Mouse (Mus musculus): Measurements from ENCODE around the gene Acpp. TPM values are rescaled to one million over a fixed set of nuclear protein-coding genes. Genes with fewer than 3 reads are reported as not detected.

The Acpp gene
- polyA plus RNA-seq, 1 experiment from 2014 or later = 0.64 TPM

- no peaks in the 10 kb centered on the region for H3K36me3 ChIP-seq
- H3K4me2 ChIP-seq = no peak overlapping the region
- H3K27ac ChIP-seq = no peak overlapping the region
- H3K27me3 ChIP-seq = no peaks in the 10 kb centered on the region
- ATAC-seq (ENCODE audit: borderline replicate concordance, extremely low read depth, low FRiP score, low TSS enrichment) = no peak
- no peak overlapping the region for H3K9ac ChIP-seq
- H3K4me1 ChIP-seq = no peaks in the 10 kb centered on the region
- H3K9me3 ChIP-seq = no peaks in the 10 kb centered on the region
- H3K4me3 ChIP-seq = no peak overlapping the region
- WGBS = 59% methylated on average over 3 of the region's 3 CpGs
Observed at GRCm38 (mm10) chr9:104297041-104297440, 40.5 kb downstream of the Acpp start.

DNA sequence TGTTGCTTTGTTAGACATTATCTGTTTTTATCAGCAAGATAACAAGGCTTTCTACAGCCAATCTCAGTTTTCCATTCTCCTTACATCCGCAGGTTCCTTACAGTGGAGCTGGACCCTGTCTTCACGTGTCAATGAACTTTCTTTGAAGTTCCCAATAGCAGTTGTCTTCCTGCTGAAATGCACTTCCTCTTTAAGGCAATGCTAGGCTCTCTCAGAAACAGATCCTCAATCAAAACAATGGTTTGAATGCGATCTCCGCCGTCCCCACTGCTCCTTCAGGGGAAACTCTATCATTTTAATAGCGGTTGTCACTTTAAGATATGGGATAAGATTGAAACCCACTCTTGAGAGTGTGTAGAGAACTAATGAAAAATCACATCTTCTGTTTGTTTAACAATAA lies 52.6 kb downstream of the Acpp start:
- Histone ChIP-seq H3K27me3 (no peaks in the 10 kb centered on the region), H3K9me3 (no peaks in the 10 kb centered on the region), H3K4me3 (no peak overlapping the region), H3K27ac (no peak overlapping the region), H3K4me2 (no peak overlapping the region), H3K36me3 (no peaks in the 10 kb centered on the region), H3K9ac (no peak overlapping the region), H3K4me1 (no peaks in the 10 kb centered on the region)
- WGBS = 37% methylated on average over 6 of the region's 6 CpGs
- ATAC-seq (ENCODE audit: borderline replicate concordance, extremely low read depth, low FRiP score, low TSS enrichment) = no peak

GRCm38 (mm10) chr9:104282536-104282935 lies 55.0 kb downstream of the Acpp start:
- Histone ChIP-seq H3K4me1 (no peaks in the 10 kb centered on the region), H3K4me2 (no peak overlapping the region), H3K27ac (no peak overlapping the region), H3K9ac (no peak overlapping the region), H3K9me3 (no peaks in the 10 kb centered on the region), H3K36me3 (no peaks in the 10 kb centered on the region), H3K4me3 (no peak overlapping the region), H3K27me3 (no peaks in the 10 kb centered on the region)
- ATAC-seq (ENCODE audit: borderline replicate concordance, extremely low read depth, low FRiP score, low TSS enrichment) = no peak
- 38% methylated on average over 8 of the region's 8 CpGs for WGBS

- H3K36me3 ChIP-seq = no peaks in the 10 kb centered on the region
- WGBS = 68% methylated on average over 5 of the region's 5 CpGs
- H3K4me2 ChIP-seq = no peak overlapping the region
- H3K4me3 ChIP-seq = no peak overlapping the region
- H3K9ac ChIP-seq = no peak overlapping the region
- ATAC-seq (ENCODE audit: borderline replicate concordance, extremely low read depth, low FRiP score, low TSS enrichment) = no peak
- H3K27ac ChIP-seq = no peak overlapping the region
- H3K9me3 ChIP-seq = no peaks in the 10 kb centered on the region
- H3K27me3 ChIP-seq = no peaks in the 10 kb centered on the region
- H3K4me1 ChIP-seq = no peaks in the 10 kb centered on the region
Observed at GRCm38 (mm10) chr9:104281737-104282136, 55.8 kb downstream of the Acpp start.

GRCm38 (mm10) chr9:104280725-104281495 lies 56.6 kb downstream of the Acpp start:
- ATAC-seq (ENCODE audit: borderline replicate concordance, extremely low read depth, low FRiP score, low TSS enrichment) = no peak
- Histone ChIP-seq H3K9ac (no peak overlapping the region), H3K27ac (no peak overlapping the region)

GRCm38 (mm10) chr9:104277528-104278162 lies 59.9 kb downstream of the Acpp start:
- Histone ChIP-seq H3K4me2 (no peak overlapping the region; the same call in 1 of the 2 replicates), H3K4me1 (no peaks in the 10 kb centered on the region), H3K9me3 (no peaks in the 10 kb centered on the region), H3K27ac (no peak overlapping the region), H3K9ac (no peak overlapping the region), H3K36me3 (no peaks in the 10 kb centered on the region), H3K4me3 (no peak overlapping the region), H3K27me3 (0 out of 2 replicates have a peak, but pooled peaks cover 4% of the 10 kb centered on the region)
- no peak for ATAC-seq (ENCODE audit: borderline replicate concordance, extremely low read depth, low FRiP score, low TSS enrichment)
- WGBS = 21% methylated on average over 18 of the region's 18 CpGs

More at GRCm38 (mm10) chr9:104280725-104281495, 56.6 kb downstream of the Acpp start:
- H3K4me1 ChIP-seq = no peaks in the 10 kb centered on the region
- 73% methylated on average over 8 of the region's 8 CpGs for WGBS
- H3K36me3 ChIP-seq = no peaks in the 10 kb centered on the region
- H3K27me3 ChIP-seq = 0 out of 2 replicates have a peak, but pooled peaks cover under 1% of the 10 kb centered on the region
- no peak overlapping the region for H3K4me3 ChIP-seq
- no peaks in the 10 kb centered on the region for H3K9me3 ChIP-seq
- no peak overlapping the region for H3K4me2 ChIP-seq

DNA sequence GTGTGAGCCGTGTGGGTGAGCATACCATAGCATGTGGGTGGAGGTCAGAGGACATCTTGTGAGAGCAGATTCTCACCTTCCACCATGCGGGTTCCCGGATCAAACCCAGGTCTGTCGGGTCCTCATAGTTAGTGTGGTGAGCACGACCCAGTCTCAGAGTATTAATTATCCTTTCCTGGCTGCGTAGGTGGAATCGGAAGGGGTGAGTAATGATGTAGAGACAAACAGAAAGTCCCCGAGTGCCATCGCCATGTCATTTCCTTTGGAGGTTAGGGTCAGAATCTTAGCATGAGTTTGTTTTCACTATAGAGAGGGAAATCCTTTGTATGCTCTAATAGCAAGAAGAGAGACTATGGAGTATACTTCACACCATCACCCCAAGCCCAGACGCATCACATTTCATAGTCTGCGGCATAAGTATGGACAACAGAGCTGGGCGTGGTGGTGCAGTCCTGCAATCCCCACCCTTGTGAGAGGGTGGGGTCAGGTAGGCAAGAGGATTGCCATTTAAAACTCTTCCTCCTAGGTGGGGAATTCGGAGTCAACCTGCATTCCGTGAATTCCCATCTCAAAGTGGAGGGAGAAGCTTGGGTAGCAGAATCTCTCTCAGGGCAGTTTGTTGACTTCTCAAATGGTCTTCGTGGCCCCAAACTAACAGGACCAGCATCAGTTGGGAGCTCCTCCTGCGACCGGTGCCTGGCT lies 62.3 kb downstream of the Acpp start:
- H3K27me3 ChIP-seq = 0 out of 2 replicates have a peak, but pooled peaks cover 4% of the 10 kb centered on the region
- no peak for ATAC-seq (ENCODE audit: borderline replicate concordance, extremely low read depth, low FRiP score, low TSS enrichment)
- no peaks in the 10 kb centered on the region for H3K36me3 ChIP-seq
- H3K4me1 ChIP-seq = no peaks in the 10 kb centered on the region
- no peak overlapping the region for H3K4me2 ChIP-seq
- 63% methylated on average over 17 of the region's 17 CpGs for WGBS
- no peaks in the 10 kb centered on the region for H3K9me3 ChIP-seq
- no peak overlapping the region for H3K9ac ChIP-seq
- no peak overlapping the region for H3K4me3 ChIP-seq
- no peak overlapping the region for H3K27ac ChIP-seq

DNA sequence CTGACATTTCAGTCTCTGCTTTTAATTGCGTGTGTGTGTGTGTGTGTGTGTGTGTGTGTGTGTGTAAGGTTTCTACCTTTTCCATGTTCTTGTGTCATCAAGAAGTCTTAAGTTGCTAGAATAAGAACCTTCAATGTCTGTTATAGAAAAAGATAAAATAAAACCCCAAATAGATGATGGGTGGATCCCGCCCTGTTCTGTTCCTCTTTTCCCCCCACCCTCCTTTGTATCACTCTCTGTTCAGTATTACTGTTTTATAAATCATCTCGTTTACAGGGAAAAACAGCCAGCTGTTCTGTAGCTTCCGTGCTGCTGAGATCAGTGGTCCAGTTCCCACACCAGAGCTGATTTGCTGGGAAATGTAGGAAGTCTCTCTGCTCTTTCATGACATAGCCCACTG lies 65.5 kb downstream of the Acpp start:
- Histone ChIP-seq H3K9ac (no peak overlapping the region), H3K27ac (no peak overlapping the region), H3K4me1 (no peaks in the 10 kb centered on the region), H3K9me3 (no peaks in the 10 kb centered on the region), H3K4me2 (no peak overlapping the region), H3K4me3 (no peak overlapping the region), H3K36me3 (no peaks in the 10 kb centered on the region), H3K27me3 (0 out of 2 replicates have a peak, but pooled peaks cover 4% of the 10 kb centered on the region)
- no peak for ATAC-seq (ENCODE audit: borderline replicate concordance, extremely low read depth, low FRiP score, low TSS enrichment)
- 61% methylated on average over 4 of the region's 4 CpGs for WGBS

- 62% methylated on average over 4 of the region's 4 CpGs for WGBS
- Histone ChIP-seq H3K4me2 (no peak overlapping the region), H3K9me3 (no peaks in the 10 kb centered on the region), H3K36me3 (no peaks in the 10 kb centered on the region), H3K27me3 (0 out of 2 replicates have a peak, but pooled peaks cover 4% of the 10 kb centered on the region), H3K4me3 (no peak overlapping the region), H3K27ac (no peak overlapping the region), H3K4me1 (no peaks in the 10 kb centered on the region), H3K9ac (no peak overlapping the region)
- no peak for ATAC-seq (ENCODE audit: borderline replicate concordance, extremely low read depth, low FRiP score, low TSS enrichment)
Observed at GRCm38 (mm10) chr9:104271642-104272041, 65.9 kb downstream of the Acpp start.

GRCm38 (mm10) chr9:104269944-104270343 lies 67.6 kb downstream of the Acpp start:
- H3K27me3 ChIP-seq = no peaks in the 10 kb centered on the region
- H3K4me3 ChIP-seq = no peak overlapping the region
- H3K9ac ChIP-seq = no peak overlapping the region
- no peaks in the 10 kb centered on the region for H3K4me1 ChIP-seq
- H3K4me2 ChIP-seq = no peak overlapping the region
- no peaks in the 10 kb centered on the region for H3K36me3 ChIP-seq
- H3K9me3 ChIP-seq = no peaks in the 10 kb centered on the region
- WGBS = 78% methylated on average over 3 of the region's 3 CpGs
- no peak for ATAC-seq (ENCODE audit: borderline replicate concordance, extremely low read depth, low FRiP score, low TSS enrichment)
- no peak overlapping the region for H3K27ac ChIP-seq

DNA sequence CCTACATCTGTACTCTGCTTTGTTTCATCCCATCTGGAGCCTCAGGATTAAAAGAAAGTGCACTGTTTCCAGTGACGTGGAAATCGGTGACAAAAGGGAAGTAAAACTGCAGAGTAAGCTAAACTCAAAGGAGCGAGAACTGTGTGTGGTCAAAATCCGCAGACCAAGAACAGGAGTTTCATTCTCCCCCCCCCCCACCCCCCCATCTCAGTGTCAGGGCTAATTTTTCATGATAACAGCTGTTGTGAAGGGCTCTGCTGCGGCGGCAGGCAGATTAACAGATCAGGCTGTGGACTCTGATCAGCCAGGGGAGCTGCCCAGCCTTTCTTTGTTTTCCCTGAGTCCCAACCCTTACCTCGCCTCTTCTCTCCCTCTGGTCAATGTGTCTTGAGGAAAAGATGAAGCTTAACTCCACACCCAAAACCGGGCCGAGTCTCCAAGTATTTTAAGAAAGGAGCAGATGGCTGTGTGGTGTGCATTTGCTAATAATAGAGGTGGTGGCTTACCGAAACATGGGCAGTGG lies 68.1 kb downstream of the Acpp start:
- H3K4me3 ChIP-seq = no peak overlapping the region
- H3K27ac ChIP-seq = no peak overlapping the region
- H3K4me1 ChIP-seq = no peaks in the 10 kb centered on the region
- WGBS = 32% methylated on average over 10 of the region's 10 CpGs
- no peak for ATAC-seq (ENCODE audit: borderline replicate concordance, extremely low read depth, low FRiP score, low TSS enrichment)
- H3K9me3 ChIP-seq = no peaks in the 10 kb centered on the region
- H3K9ac ChIP-seq = no peak overlapping the region
- no peak overlapping the region for H3K4me2 ChIP-seq
- no peaks in the 10 kb centered on the region for H3K27me3 ChIP-seq
- H3K36me3 ChIP-seq = no peaks in the 10 kb centered on the region

DNA sequence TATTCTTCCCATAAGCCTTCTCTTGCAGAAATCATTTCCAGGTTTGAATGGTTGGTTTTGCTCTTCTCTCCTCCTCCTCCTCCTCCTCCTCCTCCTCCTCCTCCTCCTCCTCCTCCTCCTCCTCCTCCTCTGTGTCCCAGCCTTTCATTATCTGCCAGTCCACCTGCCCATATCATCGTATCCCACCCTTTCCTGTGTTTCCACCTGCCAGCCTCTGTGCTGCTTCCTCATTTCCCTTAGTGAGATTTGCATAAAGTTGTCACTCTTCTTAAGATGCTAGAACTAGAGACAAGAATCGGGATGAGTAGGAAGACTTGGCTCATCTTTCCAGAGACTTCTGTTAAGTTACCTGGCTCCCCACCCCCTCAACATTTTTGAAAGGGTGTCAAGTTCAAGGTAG lies 73.0 kb downstream of the Acpp start:
- H3K4me3 ChIP-seq = no peak overlapping the region
- H3K9ac ChIP-seq = no peak overlapping the region
- H3K4me1 ChIP-seq = peaks cover 17% of the 10 kb centered on the region
- no peak overlapping the region for H3K27ac ChIP-seq
- no peaks in the 10 kb centered on the region for H3K36me3 ChIP-seq
- ATAC-seq (ENCODE audit: borderline replicate concordance, extremely low read depth, low FRiP score, low TSS enrichment) = no peak
- no peak overlapping the region for H3K4me2 ChIP-seq
- 74% methylated on average over 2 of the region's 2 CpGs for whole genome bisulfite sequencing
- no peaks in the 10 kb centered on the region for H3K27me3 ChIP-seq
- no peaks in the 10 kb centered on the region for H3K9me3 ChIP-seq

Data from lung, embryonic 15.5 days (tissue).